Mouse (Mus musculus) pancreas, adult 10 weeks (tissue): Measurements from ENCODE around the gene Tnnt3. TPM values are rescaled to one million over a fixed set of nuclear protein-coding genes. Genes with fewer than 3 reads are reported as not detected.

ENCODE experiments used
- polyA plus RNA-seq: library from polyadenylated mRNA; stranded (reverse); fragments of 350-450 nt; fragmentation: Illumina TruSeq; extraction: RNeasy Lipid Tissue Mini Kit (QIAGEN cat#74804); gene quantifications from one replicate; pipeline ENCODE4 v1.2.3, GENCODE M21; 2015; ENCODE audit warnings: low read depth, low replicate concordance; ENCODE audit not compliant: insufficient read depth

Gene Tnnt3
- polyA plus RNA-seq = not detected

DNA sequence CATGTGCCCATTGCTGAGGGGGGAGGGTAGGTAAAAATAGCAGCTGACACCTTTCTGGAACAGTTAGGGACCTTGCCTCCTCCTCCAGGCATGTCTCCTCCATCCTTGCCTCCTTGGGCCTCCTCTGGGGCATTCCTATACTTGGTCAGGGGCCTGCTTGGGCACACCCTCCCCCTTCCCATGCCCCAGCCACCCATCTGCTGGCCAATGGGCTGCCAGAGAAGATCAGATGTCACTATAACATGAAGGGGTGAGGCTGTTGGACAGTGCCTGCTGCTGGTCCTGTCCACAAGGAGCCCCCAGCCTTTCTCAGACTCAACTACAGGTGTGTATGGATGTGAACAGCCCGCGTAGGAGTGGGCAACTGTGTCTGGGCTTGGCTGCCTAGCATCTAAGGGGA is at the start of gene Tnnt3:
TSS of gene Tnnt3 (plus strand) at position 262 of the 400 bp plus-strand sequence.

DNA sequence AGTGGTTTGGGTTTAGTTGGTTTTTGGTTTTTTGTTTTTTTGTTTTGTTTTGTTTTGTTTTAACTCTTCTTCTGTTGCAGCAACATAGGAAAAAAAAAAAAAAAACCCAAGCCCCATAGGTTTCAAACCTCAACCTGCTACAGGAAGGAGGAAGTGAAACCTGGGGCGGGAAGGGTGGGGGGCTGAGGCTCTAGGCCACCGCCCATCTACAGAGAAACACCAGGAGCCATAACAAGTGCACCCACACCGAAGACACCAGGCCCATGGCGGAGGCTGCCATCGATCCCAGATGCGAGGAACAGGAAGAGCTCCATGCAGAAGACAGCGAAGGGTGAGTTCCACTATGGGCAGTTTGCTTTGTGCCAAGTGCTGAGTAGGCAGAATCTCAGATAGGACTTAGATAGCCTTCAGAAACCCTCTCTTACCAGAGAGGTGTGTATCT is 38.0 kb upstream of the Tnnt3 start, which contains the start of gene Lsp1:
TSS of gene Lsp1 (plus strand) at position 174 of the 442 bp plus-strand sequence.

DNA sequence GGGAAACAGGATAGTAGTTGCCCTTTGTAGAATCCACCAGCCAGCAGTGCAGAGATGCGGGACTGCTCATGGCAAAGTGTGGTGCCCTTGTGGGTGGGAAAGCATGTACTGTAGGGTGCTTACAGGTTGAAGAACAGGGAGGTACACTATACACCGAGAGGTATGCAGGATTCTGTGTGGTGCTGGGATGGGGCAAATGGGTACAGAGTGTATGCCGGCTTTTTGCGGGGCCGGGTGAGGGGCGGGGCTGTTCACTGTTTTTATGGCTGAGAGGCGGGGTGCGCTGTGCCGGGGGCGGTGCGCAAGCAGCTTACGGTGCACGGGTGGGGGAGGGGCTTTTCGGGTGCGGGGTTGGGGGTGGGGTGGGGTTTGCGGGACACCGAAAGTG is 34.0 kb downstream of the Tnnt3 start, which contains the start of gene Mrpl23:
TSS of gene Mrpl23 (plus strand) at position 16 of the 388 bp plus-strand sequence.

Other genes with a start within 250 kb of the Tnnt3 start
- gene Gm2431, start 240.5 kb upstream of the Tnnt3 start, polyA plus RNA-seq = not detected
- not detected for gene Gm4559, start 224.5 kb upstream of the Tnnt3 start, polyA plus RNA-seq
- gene Krtap5-1, start 201.7 kb upstream of the Tnnt3 start, polyA plus RNA-seq = not detected
- not detected for gene Krtap5-4, start 195.3 kb upstream of the Tnnt3 start, polyA plus RNA-seq
- gene Ifitm10, start 125.1 kb upstream of the Tnnt3 start, polyA plus RNA-seq = not detected
- not detected for gene Gm49369, start 116.2 kb upstream of the Tnnt3 start, polyA plus RNA-seq
- gene Ctsd, start 110.8 kb upstream of the Tnnt3 start, polyA plus RNA-seq = 108 TPM
- gene Syt8, start 64.0 kb upstream of the Tnnt3 start, polyA plus RNA-seq = not detected
- gene Tnni2, start 57.0 kb upstream of the Tnnt3 start, polyA plus RNA-seq = not detected
- 26.2 TPM for gene Lsp1, start 38.0 kb upstream of the Tnnt3 start, polyA plus RNA-seq
- 17.2 TPM for gene Mrpl23, start 33.9 kb downstream of the Tnnt3 start, polyA plus RNA-seq
- 11.9 TPM for gene Igf2, start 168.0 kb downstream of the Tnnt3 start, polyA plus RNA-seq
- gene Gm49394, start 171.1 kb downstream of the Tnnt3 start, polyA plus RNA-seq = not detected
- 34,018 TPM for gene Ins2, start 244.5 kb downstream of the Tnnt3 start, polyA plus RNA-seq